Mouse (Mus musculus) liver, postnatal 0 days (tissue): Measurements from ENCODE around the gene Zfp106.

Experiments
- CTCF ChIP-seq: sonication (generic); IDR thresholded peaks from 2 replicates; pipeline ENCODE4 v1.5.1; 2016; ENCODE audit warnings: antibody characterized with exemption, low read depth
- EP300 ChIP-seq: IDR thresholded peaks from 2 replicates; pipeline ENCODE4 v1.6.1; 2016; ENCODE audit warnings: antibody characterized with exemption, low read depth, mild to moderate bottlenecking

- no peak for TF ChIP-seq CTCF
- no peak for TF ChIP-seq EP300
Measured at GRCm38 (mm10) chr2:120464091-120464490, 99.6 kb downstream of the Zfp106 start.
